Mouse (Mus musculus) thymus, postnatal 10 days (tissue): Measurements from ENCODE around the gene Tmem104.

Source experiments
- DNase-seq, 2 experiments: peaks; one replicate each; pipeline ENCODE4 v3.0.0; 2021; ENCODE audit warnings: low spot score in 2 of 2

Tmem104 gene

DNA sequence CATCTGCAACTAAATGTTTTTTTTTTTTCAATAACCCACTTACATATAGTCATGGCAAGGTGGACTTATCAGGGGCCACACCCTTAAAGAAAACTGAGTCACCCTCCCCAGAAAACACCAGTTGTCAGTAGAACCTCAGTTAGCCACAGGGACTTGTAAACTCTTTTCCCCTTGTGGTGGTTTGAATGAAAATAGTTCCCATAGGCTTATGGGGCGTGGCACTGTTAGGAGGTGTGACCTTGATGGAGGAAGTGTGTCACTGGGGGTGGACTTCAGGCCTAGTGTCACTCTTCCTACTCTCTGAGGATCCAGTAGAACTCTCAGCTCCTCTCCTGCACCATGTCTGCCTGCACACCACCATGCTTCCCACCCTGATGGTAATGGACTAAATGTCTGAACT is 92.4 kb downstream of the Tmem104 start:
- DNase-seq = no peak

DNA sequence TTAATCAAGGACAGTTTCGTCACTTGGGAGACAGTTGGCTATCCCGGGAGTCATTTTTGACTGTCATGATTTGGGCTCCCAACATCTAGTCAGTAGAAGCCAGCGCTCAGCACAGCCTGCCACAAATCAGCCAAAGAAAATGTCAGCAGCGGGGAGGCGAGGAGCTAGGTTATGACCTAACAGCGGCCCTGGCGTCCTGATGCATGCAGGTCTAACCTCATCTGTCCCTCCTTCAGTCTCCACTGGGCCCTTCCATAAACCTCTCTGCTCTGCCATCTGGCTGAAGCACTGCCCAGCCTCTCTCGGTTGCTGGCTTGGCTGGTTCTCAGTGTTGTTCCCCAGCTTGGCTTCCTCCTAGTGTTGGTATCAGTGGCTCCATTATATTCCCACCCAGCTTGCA is 95.0 kb downstream of the Tmem104 start:
- no peak for DNase-seq

DNA sequence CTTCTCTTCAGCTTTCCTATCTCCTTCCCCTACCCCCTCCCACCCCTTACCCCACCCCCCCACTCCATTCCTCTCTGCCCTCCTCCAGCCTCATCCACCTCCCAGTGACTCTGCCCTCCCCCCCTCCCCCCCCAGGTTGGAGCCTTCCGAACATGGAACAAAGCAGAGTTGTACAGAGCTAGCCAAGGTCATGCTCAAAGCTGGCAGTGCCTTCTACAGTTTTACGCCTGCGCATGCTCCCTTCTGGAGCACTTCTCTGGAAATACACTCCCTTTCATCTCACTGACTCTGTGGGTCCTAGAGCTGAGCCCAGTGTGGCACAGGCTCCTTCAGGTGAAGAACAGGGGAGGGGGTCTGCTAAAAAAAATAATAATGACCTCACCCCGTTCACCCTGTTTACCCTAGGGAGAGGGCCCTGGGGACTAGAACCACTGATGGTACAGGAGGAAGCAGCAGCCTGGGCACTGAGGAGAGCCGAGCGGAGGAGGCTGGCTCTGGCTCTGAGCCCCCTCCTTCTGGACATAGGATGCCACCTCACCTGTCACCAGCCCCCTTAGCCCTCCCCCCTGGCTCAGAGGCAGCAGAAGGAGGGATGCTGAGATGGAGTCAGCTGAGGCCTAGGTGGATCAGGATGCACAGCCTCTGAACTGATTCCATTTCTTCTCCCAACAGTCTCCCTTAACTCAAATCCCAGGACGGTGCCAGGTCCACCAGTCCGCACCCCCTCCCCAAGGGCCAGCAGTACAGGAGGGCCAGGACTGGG is 95.6 kb downstream of the Tmem104 start:
- DNase-seq = no peak

DNA sequence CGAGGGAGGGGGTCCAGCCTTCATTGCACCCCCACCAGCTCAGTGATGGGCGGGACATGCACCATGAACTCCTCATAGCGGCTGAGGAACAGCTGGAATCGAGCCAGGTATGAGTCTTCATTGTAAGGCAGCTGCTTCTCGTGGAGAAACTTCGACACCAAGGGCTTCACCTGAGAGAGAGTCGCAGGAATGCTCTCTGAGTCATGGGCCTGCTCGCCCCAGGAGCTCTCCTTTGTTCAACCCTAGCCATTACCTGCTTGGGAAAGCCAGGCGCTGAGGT is 96.1 kb downstream of the Tmem104 start:
- DNase-seq = no peak

DNA sequence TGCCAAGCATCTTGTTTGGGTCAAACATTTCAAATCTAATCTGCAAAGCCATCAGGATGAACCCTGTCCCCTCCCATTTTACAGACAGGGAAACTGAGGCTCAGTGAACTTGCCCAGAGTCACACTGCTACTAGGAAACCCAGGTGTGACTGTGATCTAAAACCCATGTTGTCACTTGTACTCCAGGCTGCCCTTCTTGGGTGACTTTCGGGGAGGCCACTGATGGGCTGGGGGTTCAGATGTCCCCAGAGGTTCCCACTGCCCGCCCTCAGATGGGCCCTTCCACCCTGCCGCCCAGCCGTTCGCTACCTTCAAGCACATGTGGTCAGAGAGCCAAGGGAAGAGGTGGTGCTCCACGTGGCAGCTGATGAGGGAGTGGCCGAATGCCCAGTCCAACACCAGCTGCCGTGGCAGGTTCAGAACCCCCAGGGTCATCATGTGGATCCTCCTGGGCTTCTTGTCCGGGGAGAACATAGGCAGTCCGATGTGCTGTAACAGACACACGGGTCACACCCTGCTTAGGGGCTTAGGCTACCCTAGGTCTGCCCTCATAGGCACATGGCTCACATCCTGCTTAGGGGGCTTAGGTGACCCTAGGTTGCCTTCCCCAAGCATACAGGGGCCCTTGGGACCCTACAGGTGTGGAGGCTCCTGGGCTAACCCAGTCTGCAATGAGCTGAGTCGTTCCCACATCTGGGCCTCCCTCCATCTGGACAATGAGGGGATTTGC is 96.8 kb downstream of the Tmem104 start:
- no peak for DNase-seq

DNA sequence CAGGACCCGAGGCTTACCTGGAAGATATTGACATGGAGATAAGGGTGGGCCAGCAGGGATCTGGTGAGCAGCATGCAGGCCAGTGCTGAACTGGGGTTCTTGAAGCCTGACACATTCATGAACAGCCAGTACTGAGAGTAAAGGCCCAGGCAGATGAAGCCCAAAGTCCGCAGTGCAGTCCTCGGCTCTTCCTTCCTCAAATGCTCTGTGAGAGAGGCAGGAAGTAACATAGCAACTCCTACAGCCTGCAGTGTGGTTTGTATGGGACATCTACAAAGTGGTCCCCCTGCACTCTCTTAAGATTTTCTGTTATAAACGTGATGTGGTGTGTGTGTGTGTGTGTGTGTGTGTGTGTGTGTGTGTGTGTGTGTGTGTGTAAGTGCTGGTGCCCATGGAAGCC is 98.0 kb downstream of the Tmem104 start:
- no peak for DNase-seq

DNA sequence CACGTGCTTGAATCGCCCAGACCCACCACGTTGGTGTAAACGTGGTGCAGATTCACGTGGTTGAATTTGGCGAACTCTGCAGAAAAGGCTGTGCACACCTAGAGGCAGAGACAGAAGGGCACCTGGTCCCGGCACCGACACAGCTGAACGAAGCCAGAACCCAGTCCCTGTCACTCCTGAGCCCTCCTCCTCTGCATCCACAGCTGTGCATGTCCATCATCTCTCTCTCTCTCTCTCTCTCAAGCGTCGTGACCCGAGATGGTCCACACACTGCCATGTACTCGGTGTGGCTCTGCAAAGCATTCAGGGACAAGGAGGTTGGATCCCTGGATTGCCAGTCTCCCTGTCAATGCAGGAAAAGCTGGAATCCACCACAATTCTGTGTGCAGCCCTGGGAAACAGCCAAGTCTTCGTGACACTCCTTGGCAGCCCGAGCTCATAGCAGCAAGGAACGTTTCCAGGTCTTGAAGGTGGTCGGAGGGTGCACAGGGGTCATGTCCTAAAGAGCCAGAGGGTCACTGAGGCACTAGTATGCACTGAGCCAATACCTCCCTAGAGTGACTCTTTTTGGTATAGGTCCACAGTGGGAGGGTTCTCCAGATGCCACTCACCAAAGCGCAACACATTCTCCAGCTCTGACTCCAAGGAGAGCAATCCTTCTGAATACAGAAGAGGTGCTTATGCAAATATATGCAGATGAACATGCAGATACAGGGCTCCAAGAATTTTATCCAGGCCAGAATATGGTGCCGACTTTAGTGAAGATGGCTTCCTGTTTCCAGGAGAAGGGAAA is 99.1 kb downstream of the Tmem104 start:
- no peak for DNase-seq

DNA sequence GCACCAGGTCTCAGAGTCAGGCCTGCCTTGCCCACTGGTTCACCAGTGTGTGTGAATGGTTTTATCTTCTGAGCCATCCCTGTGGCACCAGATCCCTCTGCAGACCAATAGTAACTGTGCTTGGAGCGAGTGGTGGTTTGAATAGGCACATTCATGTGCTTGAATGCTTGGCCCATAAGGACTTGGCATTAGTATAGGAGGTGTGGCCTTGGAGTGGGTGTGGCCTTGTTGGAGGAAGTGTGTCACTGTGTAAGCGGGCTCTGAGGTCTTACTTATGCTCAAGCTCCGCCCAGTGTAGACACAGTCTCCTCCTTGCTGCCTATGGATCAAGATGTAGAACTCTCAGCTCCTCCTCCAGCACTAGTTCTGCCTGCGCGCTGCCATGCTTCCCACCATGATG is 100.1 kb downstream of the Tmem104 start:
- DNase-seq = no peak

DNA sequence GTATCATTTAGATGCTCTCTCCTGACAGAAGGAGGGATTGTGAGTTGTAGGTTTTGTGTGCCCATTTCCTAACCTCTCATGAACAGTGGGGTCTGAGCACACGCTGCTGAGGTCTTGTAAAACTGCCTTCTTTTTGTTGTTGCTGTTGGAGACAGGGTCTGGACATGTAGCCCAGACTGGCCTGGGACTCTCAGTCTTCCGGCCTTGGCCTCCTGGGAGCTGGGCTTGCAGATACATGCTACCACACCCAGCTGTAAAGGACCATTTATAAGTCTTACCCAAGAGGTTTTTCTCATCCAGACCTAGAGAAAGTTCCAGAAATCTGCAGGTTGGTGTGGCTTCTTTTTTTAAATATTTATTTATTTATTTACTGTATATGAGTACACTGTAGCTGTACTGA is 101.0 kb downstream of the Tmem104 start:
- DNase-seq = no peak

DNA sequence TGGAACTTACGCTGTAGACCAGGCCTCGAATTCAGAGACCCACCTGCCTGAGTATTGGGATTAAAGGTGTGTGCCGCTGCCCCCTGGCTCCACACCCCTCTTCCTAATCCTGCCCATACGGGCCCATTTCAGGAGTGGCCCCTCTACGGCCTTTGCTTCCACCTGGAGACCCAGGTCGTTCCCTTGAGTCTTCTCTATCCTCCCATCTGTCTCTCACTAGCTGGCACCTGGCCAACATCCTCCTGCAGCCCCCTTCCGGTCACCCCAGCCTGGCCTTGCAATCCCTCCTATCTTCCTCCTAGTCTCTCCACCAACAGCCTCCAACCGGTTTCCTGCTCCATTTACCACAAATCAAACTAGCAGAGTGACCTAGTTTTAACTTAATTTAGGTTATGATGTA is 102.6 kb downstream of the Tmem104 start:
- no peak for DNase-seq

DNA sequence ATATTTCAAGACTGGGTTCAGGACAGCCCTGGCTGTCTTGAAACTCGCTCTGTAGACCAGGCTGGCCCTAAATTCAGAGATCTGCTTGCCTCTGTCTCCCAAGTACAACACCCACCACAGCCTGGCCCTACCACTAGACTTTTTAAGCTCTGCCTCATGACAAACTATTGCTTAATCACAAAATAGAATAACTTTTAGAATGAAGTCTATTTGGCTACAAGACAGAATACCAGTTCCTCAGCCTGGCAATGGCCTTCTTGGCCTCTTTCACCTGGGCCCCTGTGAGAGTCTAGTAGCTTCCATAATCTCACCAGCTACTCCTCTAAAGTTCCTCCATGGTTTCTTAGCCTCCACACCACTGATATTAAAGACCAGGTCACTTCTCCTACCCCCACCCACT is 103.0 kb downstream of the Tmem104 start:
- DNase-seq = no peak

DNA sequence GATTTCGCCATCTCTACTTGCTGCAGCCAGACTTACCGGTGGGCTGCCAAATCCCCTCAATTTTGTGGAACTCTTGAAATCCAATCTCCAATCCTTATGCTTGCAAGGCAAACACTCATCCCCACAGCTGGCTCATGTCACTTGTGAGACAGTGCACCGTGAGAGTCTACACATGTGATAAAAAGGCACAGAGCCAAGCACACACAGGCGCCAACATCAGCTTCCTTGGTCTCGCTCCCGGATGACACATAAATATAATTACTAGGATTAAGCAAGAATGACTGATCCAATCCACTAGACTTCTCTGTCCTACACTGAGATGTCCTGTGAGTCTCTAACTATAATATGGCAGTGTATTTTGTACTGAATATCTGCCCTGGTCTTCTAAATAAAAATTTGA is 103.6 kb downstream of the Tmem104 start:
- DNase-seq = no peak

DNA sequence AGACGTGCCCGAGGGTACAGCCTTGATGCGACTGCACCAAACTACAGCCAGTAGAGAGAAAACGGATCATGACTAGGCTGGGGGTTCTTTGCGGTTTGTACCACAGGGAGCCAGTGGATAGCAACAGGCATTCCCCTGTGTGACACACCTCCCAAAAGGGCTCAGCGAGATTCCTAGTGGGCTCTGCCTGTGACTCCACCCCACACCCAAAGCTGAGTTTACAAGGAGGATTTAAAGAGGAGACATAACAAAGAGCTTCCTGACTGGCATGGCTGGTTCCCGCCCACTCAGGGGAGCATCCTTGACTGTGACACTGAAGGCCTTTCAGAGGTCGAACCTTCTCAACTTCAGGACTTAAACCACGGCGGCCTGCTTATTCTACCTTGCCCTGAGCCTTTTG is 104.2 kb downstream of the Tmem104 start:
- DNase-seq = no peak

DNA sequence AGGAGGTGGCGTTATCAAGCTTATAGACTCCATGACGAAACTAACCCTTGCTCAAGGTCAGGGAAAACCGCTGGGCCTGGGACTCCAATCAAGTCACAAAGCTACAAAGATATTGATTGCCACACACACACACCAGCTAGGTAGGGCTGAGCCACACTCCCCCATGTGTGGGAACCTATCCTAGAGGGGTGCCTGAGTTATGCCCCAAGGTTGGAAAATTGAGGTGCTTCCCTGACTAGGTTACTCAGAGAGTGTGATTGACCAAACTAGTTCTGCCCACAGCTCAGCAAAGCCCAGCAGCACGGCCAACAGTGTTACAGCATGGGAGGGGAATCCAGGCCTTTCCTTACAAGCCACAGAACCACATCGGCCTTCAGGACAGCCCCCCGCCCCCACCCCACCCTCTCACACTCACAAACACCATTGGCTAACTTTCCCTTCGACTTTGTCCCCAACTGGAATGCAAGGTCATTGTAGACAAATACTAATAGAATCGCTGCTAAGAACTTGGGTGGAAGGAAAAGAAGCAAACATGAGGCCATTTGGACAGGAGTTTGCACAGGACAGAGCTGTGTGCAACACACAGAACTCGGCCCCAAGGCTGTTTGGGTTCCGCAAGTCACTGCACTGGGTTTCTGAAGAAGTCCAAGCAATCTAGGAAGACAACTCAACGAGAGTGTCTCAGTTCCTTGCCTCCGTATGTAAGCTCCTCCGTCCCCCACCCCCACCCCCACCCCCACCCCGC is 105.5 kb downstream of the Tmem104 start:
- DNase-seq = no peak

DNA sequence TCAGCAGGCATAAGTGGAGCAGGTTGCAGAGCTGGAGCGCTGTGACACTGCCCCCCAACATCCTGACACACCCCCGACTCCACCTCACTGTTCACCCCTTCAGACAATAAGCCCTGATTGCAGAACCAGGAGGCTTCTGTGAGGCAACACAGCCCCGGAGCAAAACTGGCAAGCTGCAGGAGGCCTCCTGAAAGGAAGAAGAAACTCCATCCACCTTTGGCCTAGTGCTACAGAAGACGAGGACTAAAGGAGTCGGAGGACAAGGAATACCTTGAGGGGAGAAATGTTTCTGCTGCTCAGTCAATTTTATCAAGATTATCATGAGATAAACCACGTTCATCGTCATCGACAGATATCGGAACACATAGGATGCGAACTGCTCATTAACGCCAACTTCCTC is 108.7 kb downstream of the Tmem104 start:
- DNase-seq = no peak
